Mouse (Mus musculus) spleen, adult 2 months (tissue): ENCODE data around the gene Map4k4. TPM values are rescaled to one million over a fixed set of nuclear protein-coding genes. Genes with fewer than 3 reads are reported as not detected.

Source experiments
- DNase-seq, 2 experiments: peaks; one replicate each; pipeline versions ENCODE4 v3.0.0 to v3.0.0-alpha.2; 2012 to 2021; ENCODE audit warnings: low spot score in 2 of 2, low read depth in 1 of 2
- H3K27ac ChIP-seq: fragments of 200-500 bp; 2 replicates; pipeline ENCODE4 v1.5.1; 2012; ENCODE audit warnings: low read length, inconsistent platforms; ENCODE audit not compliant: insufficient read depth
- H3K27me3 ChIP-seq: fragments of 200-500 bp; 2 replicates; pipeline ENCODE4 v1.6.1; 2012; ENCODE audit warnings: mild to moderate bottlenecking, moderate library complexity, low read length, inconsistent platforms; ENCODE audit not compliant: control insufficient read depth, insufficient read depth
- H3K36me3 ChIP-seq: fragments of 200-500 bp; 2 replicates; pipeline ENCODE4 v1.6.1; 2012; ENCODE audit warnings: mild to moderate bottlenecking, low read length, inconsistent platforms; ENCODE audit not compliant: control insufficient read depth, insufficient read depth
- H3K4me1 ChIP-seq: fragments of 200-500 bp; 2 replicates; pipeline ENCODE4 v1.6.1; 2011; ENCODE audit warnings: inconsistent platforms; ENCODE audit not compliant: control insufficient read depth, insufficient read depth, insufficient read length
- H3K4me3 ChIP-seq: fragments of 200-500 bp; 2 replicates; pipeline ENCODE4 v1.5.1; 2011; ENCODE audit warnings: mild to moderate bottlenecking, inconsistent platforms; ENCODE audit not compliant: insufficient read depth, insufficient read length; ENCODE audit errors: extremely low read depth
- CTCF ChIP-seq: fragments of 200-500 bp; IDR thresholded peaks from 2 replicates; pipeline ENCODE4 v1.5.1; 2011; ENCODE audit warnings: mild to moderate bottlenecking, inconsistent platforms; ENCODE audit not compliant: insufficient read depth, insufficient read length, insufficient replicate concordance; ENCODE audit errors: extremely low read depth
- POLR2A ChIP-seq: fragments of 200-500 bp; IDR thresholded peaks from 2 replicates; pipeline ENCODE4 v1.6.1; 2011; ENCODE audit warnings: low read depth, low read length, inconsistent platforms
- WGBS: fragments of 180-500 bp; shearing (Covaris S2); methylation state at CpG from one replicate; pipeline ENCODE4 v1.1.7; 2018; 5-methylcytosine and 5-hydroxymethylcytosine counted together
- polyA plus RNA-seq: library from polyadenylated mRNA; depleted of rRNA; stranded (reverse); fragments of >200 nt; gene quantifications from 2 replicates; pipeline ENCODE4 v1.2.3, GENCODE M21; 2012; rRNA removed

Gene Map4k4
- polyA plus RNA-seq, 1 experiment = 54.3 TPM

GRCm38 (mm10) chr1:40058013-40058412 lies 157.3 kb downstream of the Map4k4 start:
- Histone ChIP-seq H3K27ac (no peak overlapping the region), H3K4me1 (peaks cover 7% of the 10 kb centered on the region; the same call in 1 of the 2 replicates), H3K36me3 (no peaks in the 10 kb centered on the region), H3K27me3 (no peaks in the 10 kb centered on the region), H3K4me3 (no peak overlapping the region)
- TF ChIP-seq CTCF (no peak), POLR2A (no peak)
- no peak for DNase-seq
- 89% methylated on average over 11 of the region's 11 CpGs for WGBS

- Histone ChIP-seq H3K27ac (no peak overlapping the region), H3K27me3 (no peaks in the 10 kb centered on the region), H3K4me3 (no peak overlapping the region), H3K36me3 (no peaks in the 10 kb centered on the region), H3K4me1 (peaks cover 7% of the 10 kb centered on the region; the same call in 1 of the 2 replicates)
- DNase-seq = peak in 1 of 2 experiments; percentile 27
- WGBS = 11% methylated on average over 4 of the region's 4 CpGs
- TF ChIP-seq POLR2A (no peak), CTCF (no peak)
Observed at GRCm38 (mm10) chr1:40059122-40059774, 158.5 kb downstream of the Map4k4 start.

- 46% methylated on average over 9 of the region's 9 CpGs for WGBS
- no peak overlapping the region for H3K27ac ChIP-seq
- H3K27me3 ChIP-seq = no peaks in the 10 kb centered on the region
- no peaks in the 10 kb centered on the region for H3K36me3 ChIP-seq
- peaks cover 4% of the 10 kb centered on the region; the same call in 1 of the 2 replicates for H3K4me1 ChIP-seq
- no peak overlapping the region for H3K4me3 ChIP-seq
- DNase-seq = no peak
- no peak for TF ChIP-seq CTCF
- no peak for TF ChIP-seq POLR2A
Observed at GRCm38 (mm10) chr1:40061359-40061758, 160.6 kb downstream of the Map4k4 start.

- DNase-seq = no peak
- TF ChIP-seq POLR2A (no peak), CTCF (no peak)
- WGBS = 73% methylated on average over 4 of the region's 4 CpGs
- Histone ChIP-seq H3K4me3 (no peak overlapping the region), H3K27ac (no peak overlapping the region), H3K27me3 (no peaks in the 10 kb centered on the region), H3K36me3 (no peaks in the 10 kb centered on the region), H3K4me1 (peaks cover 4% of the 10 kb centered on the region; the same call in 1 of the 2 replicates)
Observed at GRCm38 (mm10) chr1:40063409-40063808, 162.7 kb downstream of the Map4k4 start.

- H3K27me3 ChIP-seq = no peaks in the 10 kb centered on the region
- H3K4me1 ChIP-seq = no peaks in the 10 kb centered on the region
- no peak for TF ChIP-seq CTCF
- no peak overlapping the region for H3K4me3 ChIP-seq
- H3K27ac ChIP-seq = no peak overlapping the region
- DNase-seq = no peak
- WGBS = 72% methylated on average over 8 of the region's 8 CpGs
- H3K36me3 ChIP-seq = no peaks in the 10 kb centered on the region
Observed at GRCm38 (mm10) chr1:40064508-40064907, 163.8 kb downstream of the Map4k4 start.

GRCm38 (mm10) chr1:40072558-40072957 lies 171.8 kb downstream of the Map4k4 start:
- H3K4me1 ChIP-seq = peaks cover 7% of the 10 kb centered on the region; the same call in 1 of the 2 replicates
- WGBS = 77% methylated on average over 4 of the region's 4 CpGs

GRCm38 (mm10) chr1:40073779-40074178 lies 173.1 kb downstream of the Map4k4 start, which contains the start of gene Il1r2:
TSS of gene Il1r2 (plus strand) at chr1:40074079.
- 92% methylated on average over 5 of the region's 5 CpGs for WGBS
- no peak within 1 kb of the TSS for H3K4me3 ChIP-seq
- H3K36me3 ChIP-seq = no peaks in the 10 kb centered on the region
- H3K4me1 ChIP-seq = peaks cover 7% of the 10 kb centered on the region; the same call in 1 of the 2 replicates
- H3K27me3 ChIP-seq = no peaks in the 10 kb centered on the region
- no peak for TF ChIP-seq POLR2A
- no peak for TF ChIP-seq CTCF
- no peak for DNase-seq
- no peak within 1 kb of the TSS for H3K27ac ChIP-seq

More at GRCm38 (mm10) chr1:40072558-40072957, 171.8 kb downstream of the Map4k4 start:
- Histone ChIP-seq H3K4me3 (no peak overlapping the region), H3K36me3 (no peaks in the 10 kb centered on the region), H3K27me3 (no peaks in the 10 kb centered on the region), H3K27ac (no peak overlapping the region)
- TF ChIP-seq CTCF (no peak), POLR2A (no peak)
- DNase-seq = no peak

Other genes starting within 250 kb of the Map4k4 start
- gene Creg2, start 249.4 kb upstream of the Map4k4 start, polyA plus RNA-seq = 0.05 and 0.07 TPM in 2 replicates
- gene Rfx8, start 179.9 kb upstream of the Map4k4 start, polyA plus RNA-seq = 0.08 TPM in 1 of 2 replicates, not detected in the other
- not detected in 2 replicates for gene Gm3646, start 95.6 kb upstream of the Map4k4 start, polyA plus RNA-seq
- gene Il1r2, start 173.2 kb downstream of the Map4k4 start, polyA plus RNA-seq = 1.2 TPM in 2 replicates